ENCODE assay signal across 21 mouse cellular contexts in genomic region chr6:137317509-137317908, GRCm38 (mm10).
A peak's percentile ranks its signal among the peaks of the same experiment; 100 is the strongest.
DNase-seq lines count a peak whose midpoint lies in the region; ATAC-seq and TF ChIP-seq lines count a peak whose summit lies in the region.
"Had no signal": no experiment of that assay in that cellular context is flagged by ENCODE, and none has a peak within 500 bp of the region (broad histone marks: within the 10 kb centered on the region; RNA-seq: fewer than 3 reads in every experiment).

No protein-coding gene starts in this region.

- WGBS in heart, embryonic 14.5 days = 15% methylated on average over 6 of the region's 6 CpGs
- 34% methylated on average over 6 of the region's 6 CpGs for WGBS in heart, adult 2 months
- 39% methylated on average over 6 of the region's 6 CpGs for WGBS in liver, embryonic 13.5 days (ENCODE audit: insufficient replicate concordance)

- TF ChIP-seq POLR2A in heart, adult 2 months (IDR thresholded peaks at IDR 0.05; ENCODE audit: insufficient read depth, low read depth, low read length) = no peak

- H3K4me3 ChIP-seq in heart, embryonic 14.5 days (ENCODE audit: control insufficient read depth in 1 of 2, insufficient read depth in 1 of 2, low read depth in 1 of 2, low read length in 2 of 2) = no peak overlapping the region
- H3K4me3 ChIP-seq in heart, adult 2 months = no peak overlapping the region
- no peak overlapping the region for H3K4me3 ChIP-seq in liver, embryonic 13.5 days (replicated peaks)
- H3K4me3 ChIP-seq: embryonic facial prominence, embryonic 15.5 days; intestine, embryonic 15.5 days; midbrain, embryonic 12.5 days; myocyte; neural tube, embryonic 15.5 days had no signal

- peak; percentile 76; the same call in 1 of the 2 replicates for ATAC-seq in heart, embryonic 14.5 days (ENCODE audit: insufficient number of reproducible peaks, insufficient read depth, low FRiP score, low read depth)
- peak; percentile 95 for ATAC-seq in liver, embryonic 13.5 days (ENCODE audit: low read depth)
- ATAC-seq: intestine, embryonic 15.5 days had no signal

- intact Hi-C loops in heart, adult 2 months (cut with DNase I) = no loop called here

- peaks cover 16 to 34% of the 10 kb centered on the region in 2 experiments for H3K4me1 ChIP-seq in heart, embryonic 14.5 days (ENCODE audit: control insufficient read depth in 2 of 2, insufficient read depth in 2 of 2, low read length in 2 of 2)
- no peaks in the 10 kb centered on the region for H3K4me1 ChIP-seq in heart, adult 2 months (ENCODE audit: control insufficient read depth, insufficient read depth, low read length)
- peaks cover 38% of the 10 kb centered on the region for H3K4me1 ChIP-seq in liver, embryonic 13.5 days (replicated peaks)
- H3K4me1 ChIP-seq: intestine, embryonic 15.5 days had no signal

- no peaks in the 10 kb centered on the region for H3K36me3 ChIP-seq in heart, embryonic 14.5 days (ENCODE audit: control insufficient read depth, insufficient read depth, low read length)
- H3K36me3 ChIP-seq in heart, adult 2 months (ENCODE audit: control insufficient read depth, insufficient read depth, low read length) = no peaks in the 10 kb centered on the region
- no peaks in the 10 kb centered on the region for H3K36me3 ChIP-seq in liver, embryonic 13.5 days
- H3K36me3 ChIP-seq: embryonic facial prominence, embryonic 15.5 days; intestine, embryonic 15.5 days; midbrain, embryonic 12.5 days; neural tube, embryonic 15.5 days had no signal

- TF ChIP-seq CTCF in heart, adult 2 months (IDR thresholded peaks at IDR 0.05) = no peak

- H3K9me3 ChIP-seq in heart, embryonic 14.5 days (ENCODE audit: control insufficient read depth, low read length) = no peaks in the 10 kb centered on the region
- no peaks in the 10 kb centered on the region for H3K9me3 ChIP-seq in liver, embryonic 13.5 days (replicated peaks)
- H3K9me3 ChIP-seq: embryonic facial prominence, embryonic 15.5 days; intestine, embryonic 15.5 days; midbrain, embryonic 12.5 days; neural tube, embryonic 15.5 days had no signal

- no peak for DNase-seq in heart, adult 2 months
- peak; percentile 10 for DNase-seq in retina, postnatal 1 day
- DNase-seq in retina, embryonic 14.5 days (ENCODE audit: low spot score) = no peak
- no peak for DNase-seq in liver, embryonic 13.5 days
- DNase-seq in adrenal gland, adult 8-10 months = no peak
- no peak for DNase-seq in cerebellum, postnatal 4 days (ENCODE audit: low spot score in 2 of 2)
- DNase-seq: cerebellum, adult 9-10 months; embryo, embryonic 11 days; gastrocnemius, postnatal 25 days; heart, postnatal 14 days; left cerebral cortex, postnatal 4 days; lung, adult 2 months; lung, postnatal 4 days; thymus, adult 2 months had no signal

- H3K4me2 ChIP-seq in heart, embryonic 14.5 days (ENCODE audit: low read length) = 0 out of 2 replicates have a peak overlapping the region, but pooled peaks have one; percentile 7
- H3K4me2 ChIP-seq in liver, embryonic 13.5 days = 0 out of 2 replicates have a peak overlapping the region, but pooled peaks have one; percentile 26
- H3K4me2 ChIP-seq: embryonic facial prominence, embryonic 15.5 days; hindbrain, embryonic 14.5 days; intestine, embryonic 15.5 days; midbrain, embryonic 12.5 days; neural tube, embryonic 15.5 days had no signal

- H3K79me2 ChIP-seq in heart, adult 2 months (replicated peaks; ENCODE audit: control insufficient read depth, insufficient read depth, low read length) = no peaks in the 10 kb centered on the region

- H3K27ac ChIP-seq in heart, embryonic 14.5 days (replicated peaks in 1 of 2; ENCODE audit: control insufficient read depth in 1 of 2, insufficient read depth in 1 of 2, low read depth in 2 of 2, low read length in 2 of 2) = peak overlapping the region; percentile 12 to 51
- no peak overlapping the region for H3K27ac ChIP-seq in heart, adult 2 months
- H3K27ac ChIP-seq in liver, embryonic 13.5 days = peak overlapping the region; percentile 43
- H3K27ac ChIP-seq: embryonic facial prominence, embryonic 15.5 days; hindbrain, embryonic 14.5 days; intestine, embryonic 15.5 days; midbrain, embryonic 12.5 days; neural tube, embryonic 15.5 days had no signal

- no peak overlapping the region for H3K9ac ChIP-seq in heart, embryonic 14.5 days (ENCODE audit: low read length)
- H3K9ac ChIP-seq in heart, adult 2 months (ENCODE audit: low read depth, low read length) = no peak overlapping the region
- H3K9ac ChIP-seq in liver, embryonic 13.5 days = no peak overlapping the region
- H3K9ac ChIP-seq: embryonic facial prominence, embryonic 15.5 days; hindbrain, embryonic 14.5 days; intestine, embryonic 15.5 days; midbrain, embryonic 12.5 days; neural tube, embryonic 15.5 days had no signal

- no peak for TF ChIP-seq EP300 in heart, adult 2 months (IDR thresholded peaks at IDR 0.05; ENCODE audit: insufficient read depth, low read depth, low read length)

- no peaks in the 10 kb centered on the region for H3K27me3 ChIP-seq in heart, embryonic 14.5 days (ENCODE audit: control insufficient read depth, insufficient read depth, low read length)
- H3K27me3 ChIP-seq in heart, adult 2 months (ENCODE audit: control insufficient read depth, insufficient read depth, low read length) = no peaks in the 10 kb centered on the region
- no peaks in the 10 kb centered on the region for H3K27me3 ChIP-seq in liver, embryonic 13.5 days
- H3K27me3 ChIP-seq: embryonic facial prominence, embryonic 15.5 days; intestine, embryonic 15.5 days; midbrain, embryonic 12.5 days; neural tube, embryonic 15.5 days had no signal
